Mouse (Mus musculus): ENCODE data around the gene Exoc6b. TPM values are rescaled to one million over a fixed set of nuclear protein-coding genes. Genes with fewer than 3 reads are reported as not detected.

Gene Exoc6b
- total and polyA plus RNA-seq, 3 experiments: 6.2 to 20.8 (median 15.6) TPM

GRCm38 (mm10) chr6:84646696-84647095 lies 422.6 kb downstream of the Exoc6b start:
- DNase-seq: no peak
- H3K4me3 ChIP-seq: no peak overlapping the region
- H3K27ac ChIP-seq: no peak overlapping the region
- no peak overlapping the region for H3K9ac ChIP-seq (ENCODE audit: low read depth, low read length)
- TF ChIP-seq EP300 (IDR thresholded peaks at IDR 0.05; ENCODE audit: insufficient read depth, low read depth, low read length) (no peak), POLR2A (IDR thresholded peaks at IDR 0.05; ENCODE audit: insufficient read depth, low read depth, low read length) (no peak), CTCF (IDR thresholded peaks at IDR 0.05) (no peak)
- no peaks in the 10 kb centered on the region; the same call in 1 of the 2 replicates for H3K79me2 ChIP-seq (replicated peaks; ENCODE audit: control insufficient read depth, insufficient read depth, low read length)
- intact Hi-C loops (cut with DNase I): loop anchor here (10.0 kb wide), 1 partner anchor 88 kb away; no protein-coding TSS in a partner anchor
- peaks cover 2% of the 10 kb centered on the region for H3K4me1 ChIP-seq (ENCODE audit: control insufficient read depth, insufficient read depth, low read length)
- H3K27me3 ChIP-seq (ENCODE audit: control insufficient read depth, insufficient read depth, low read length): no peaks in the 10 kb centered on the region
- no peaks in the 10 kb centered on the region for H3K36me3 ChIP-seq (ENCODE audit: control insufficient read depth, insufficient read depth, low read length)
- WGBS: 84% methylated on average over 2 of the region's 2 CpGs

GRCm38 (mm10) chr6:84641062-84641431 lies 428.3 kb downstream of the Exoc6b start:
- DNase-seq: peak in 1 of 2 experiments; percentile 6
- Histone ChIP-seq H3K79me2 (replicated peaks; ENCODE audit: control insufficient read depth, insufficient read depth, low read length) (no peaks in the 10 kb centered on the region; the same call in 1 of the 2 replicates), H3K27ac (peak overlapping the region; percentile 65), H3K9ac (ENCODE audit: low read depth, low read length) (no peak overlapping the region), H3K4me1 (ENCODE audit: control insufficient read depth, insufficient read depth, low read length) (peaks cover 11% of the 10 kb centered on the region), H3K27me3 (ENCODE audit: control insufficient read depth, insufficient read depth, low read length) (no peaks in the 10 kb centered on the region), H3K36me3 (ENCODE audit: control insufficient read depth, insufficient read depth, low read length) (peaks cover 12% of the 10 kb centered on the region), H3K4me3 (no peak overlapping the region)
- 44% methylated on average over 4 of the region's 4 CpGs for WGBS
- no peak for TF ChIP-seq POLR2A (IDR thresholded peaks at IDR 0.05; ENCODE audit: insufficient read depth, low read depth, low read length)
- TF ChIP-seq CTCF (IDR thresholded peaks at IDR 0.05): peak; percentile 30; the same call in 1 of the 2 replicates
- intact Hi-C loops (cut with DNase I): loop anchor here (2.0 to 10.0 kb wide), 2 partner anchors 52 to 94 kb away; no protein-coding TSS in a partner anchor

GRCm38 (mm10) chr6:84640324-84641061 lies 428.8 kb downstream of the Exoc6b start:
- intact Hi-C loops (cut with DNase I): loop anchor here (2.0 to 10.0 kb wide), 2 partner anchors 52 to 94 kb away; no protein-coding TSS in a partner anchor
- Histone ChIP-seq H3K9ac (ENCODE audit: low read depth, low read length) (no peak overlapping the region), H3K4me3 (no peak overlapping the region), H3K4me1 (ENCODE audit: control insufficient read depth, insufficient read depth, low read length) (peaks cover 11% of the 10 kb centered on the region), H3K79me2 (replicated peaks; ENCODE audit: control insufficient read depth, insufficient read depth, low read length) (no peaks in the 10 kb centered on the region; the same call in 1 of the 2 replicates), H3K36me3 (ENCODE audit: control insufficient read depth, insufficient read depth, low read length) (peaks cover 16% of the 10 kb centered on the region), H3K27me3 (ENCODE audit: control insufficient read depth, insufficient read depth, low read length) (no peaks in the 10 kb centered on the region), H3K27ac (peak overlapping the region; percentile 67)
- TF ChIP-seq EP300 (IDR thresholded peaks at IDR 0.05; ENCODE audit: insufficient read depth, low read depth, low read length): 0 out of 2 replicates have a peak, but pooled peaks have one; percentile 67
- no peak for TF ChIP-seq CTCF (IDR thresholded peaks at IDR 0.05)
- no peak for TF ChIP-seq POLR2A (IDR thresholded peaks at IDR 0.05; ENCODE audit: insufficient read depth, low read depth, low read length)
- 47% methylated on average over 9 of the region's 9 CpGs for WGBS
- DNase-seq: peak; percentile 36 to 65

GRCm38 (mm10) chr6:84638206-84638605 lies 431.1 kb downstream of the Exoc6b start:
- peaks cover 20% of the 10 kb centered on the region for H3K36me3 ChIP-seq (ENCODE audit: control insufficient read depth, insufficient read depth, low read length)
- no peaks in the 10 kb centered on the region for H3K27me3 ChIP-seq (ENCODE audit: control insufficient read depth, insufficient read depth, low read length)
- no peak overlapping the region; the same call in 1 of the 2 replicates for H3K27ac ChIP-seq
- H3K4me1 ChIP-seq (ENCODE audit: control insufficient read depth, insufficient read depth, low read length): peaks cover 18% of the 10 kb centered on the region
- no peak overlapping the region for H3K4me3 ChIP-seq
- peak; percentile 38 to 71 for DNase-seq
- no peak for TF ChIP-seq CTCF (IDR thresholded peaks at IDR 0.05)
- peak; percentile 44; the same call in 1 of the 2 replicates for TF ChIP-seq POLR2A (IDR thresholded peaks at IDR 0.05; ENCODE audit: insufficient read depth, low read depth, low read length)
- TF ChIP-seq EP300 (IDR thresholded peaks at IDR 0.05; ENCODE audit: insufficient read depth, low read depth, low read length): peak; percentile 81
- intact Hi-C loops (cut with DNase I): no loop called here
- H3K9ac ChIP-seq (ENCODE audit: low read depth, low read length): no peak overlapping the region
- H3K79me2 ChIP-seq (replicated peaks; ENCODE audit: control insufficient read depth, insufficient read depth, low read length): no peaks in the 10 kb centered on the region

GRCm38 (mm10) chr6:84631588-84631987 lies 437.7 kb downstream of the Exoc6b start:
- peak overlapping the region; percentile 23 for H3K27ac ChIP-seq
- no peak overlapping the region for H3K4me3 ChIP-seq
- DNase-seq: peak; percentile 38 to 57
- H3K4me1 ChIP-seq (ENCODE audit: control insufficient read depth, insufficient read depth, low read length): peaks cover 13% of the 10 kb centered on the region
- H3K27me3 ChIP-seq (ENCODE audit: control insufficient read depth, insufficient read depth, low read length): no peaks in the 10 kb centered on the region
- intact Hi-C loops (cut with DNase I): loop anchor here (2.0 kb wide), 1 partner anchor 41 kb away; no protein-coding TSS in a partner anchor
- no peaks in the 10 kb centered on the region for H3K79me2 ChIP-seq (replicated peaks; ENCODE audit: control insufficient read depth, insufficient read depth, low read length)
- peaks cover 10% of the 10 kb centered on the region for H3K36me3 ChIP-seq (ENCODE audit: control insufficient read depth, insufficient read depth, low read length)
- TF ChIP-seq EP300 (IDR thresholded peaks at IDR 0.05; ENCODE audit: insufficient read depth, low read depth, low read length) (0 out of 2 replicates have a peak, but pooled peaks have one; percentile 55), POLR2A (IDR thresholded peaks at IDR 0.05; ENCODE audit: insufficient read depth, low read depth, low read length) (no peak)
- WGBS: 49% methylated on average over 2 of the region's 2 CpGs
- no peak overlapping the region for H3K9ac ChIP-seq (ENCODE audit: low read depth, low read length)

GRCm38 (mm10) chr6:84630276-84630675 lies 439.0 kb downstream of the Exoc6b start:
- H3K79me2 ChIP-seq (replicated peaks; ENCODE audit: control insufficient read depth, insufficient read depth, low read length): no peaks in the 10 kb centered on the region
- no peaks in the 10 kb centered on the region for H3K27me3 ChIP-seq (ENCODE audit: control insufficient read depth, insufficient read depth, low read length)
- peaks cover 9% of the 10 kb centered on the region for H3K36me3 ChIP-seq (ENCODE audit: control insufficient read depth, insufficient read depth, low read length)
- no peak overlapping the region for H3K9ac ChIP-seq (ENCODE audit: low read depth, low read length)
- H3K27ac ChIP-seq: no peak overlapping the region; the same call in 1 of the 2 replicates
- no peak overlapping the region for H3K4me3 ChIP-seq
- peaks cover 14% of the 10 kb centered on the region for H3K4me1 ChIP-seq (ENCODE audit: control insufficient read depth, insufficient read depth, low read length)
- 0 out of 2 replicates have a peak, but pooled peaks have one; percentile 34 for TF ChIP-seq EP300 (IDR thresholded peaks at IDR 0.05; ENCODE audit: insufficient read depth, low read depth, low read length)
- TF ChIP-seq POLR2A (IDR thresholded peaks at IDR 0.05; ENCODE audit: insufficient read depth, low read depth, low read length): no peak
- peak; percentile 15; the same call in 1 of the 2 replicates for TF ChIP-seq CTCF (IDR thresholded peaks at IDR 0.05)
- intact Hi-C loops (cut with DNase I): loop anchor here (2.0 kb wide), 1 partner anchor 39 kb away; no protein-coding TSS in a partner anchor
- 32% methylated on average over 1 of the region's 1 CpGs for WGBS
- DNase-seq: peak in 1 of 2 experiments; percentile 22

Data from heart, adult 2 months (tissue).